In the genomic region with DNA sequence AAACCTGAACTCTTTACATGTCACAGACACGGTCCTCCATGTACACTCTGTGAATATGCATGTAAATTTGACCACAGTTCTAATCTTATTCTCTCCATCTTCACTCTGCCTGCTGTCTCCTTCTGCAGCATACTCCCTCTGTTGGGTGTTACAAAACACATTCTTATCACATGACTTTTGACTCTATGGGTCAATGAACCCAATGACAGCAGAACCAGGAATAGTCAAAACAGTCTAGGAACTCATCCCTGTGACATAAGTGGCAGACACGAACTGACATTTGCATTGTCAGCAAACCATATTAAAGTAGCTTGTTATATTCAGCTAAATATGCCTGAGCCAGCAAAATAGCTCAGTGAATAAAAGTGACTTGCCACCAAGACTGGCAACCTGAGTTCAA, we compare ENCODE assay signal across 35 mouse cellular contexts.
"Had no signal": no experiment of that assay in that cellular context is flagged by ENCODE, and none has a peak within 500 bp of the region (broad histone marks: within the 10 kb centered on the region; RNA-seq: fewer than 3 reads in every experiment).

No protein-coding gene starts in this region.

- ATAC-seq: hindbrain, embryonic 16.5 days; hindbrain, postnatal 0 days; inflammation-experienced regulatory T-cells, adult 6 months; intestine, embryonic 15.5 days; intestine, embryonic 16.5 days; intestine, postnatal 0 days had no signal

- H3K9me3 ChIP-seq: heart, embryonic 10.5 days; heart, embryonic 12.5 days; heart, embryonic 13.5 days; heart, embryonic 15.5 days; hindbrain, embryonic 10.5 days; hindbrain, embryonic 12.5 days; hindbrain, embryonic 13.5 days; hindbrain, embryonic 15.5 days; intestine, embryonic 15.5 days; kidney, embryonic 15.5 days had no signal

- H3K4me1 ChIP-seq: heart, embryonic 12.5 days; hindbrain, embryonic 15.5 days; intestine, embryonic 15.5 days; kidney, embryonic 15.5 days had no signal

- H3K4me2 ChIP-seq: heart, embryonic 11.5 days; heart, embryonic 12.5 days; heart, embryonic 13.5 days; heart, embryonic 15.5 days; hindbrain, embryonic 12.5 days; hindbrain, embryonic 13.5 days; hindbrain, embryonic 14.5 days; hindbrain, embryonic 15.5 days; intestine, embryonic 15.5 days; kidney, embryonic 15.5 days had no signal

- H3K27ac ChIP-seq: heart, adult 2 months; heart, embryonic 10.5 days; heart, embryonic 13.5 days; heart, embryonic 15.5 days; hindbrain, embryonic 10.5 days; hindbrain, embryonic 12.5 days; hindbrain, embryonic 13.5 days; hindbrain, embryonic 14.5 days; hindbrain, embryonic 15.5 days; hindbrain, postnatal 0 days; intestine, embryonic 15.5 days; kidney, embryonic 15.5 days; kidney, postnatal 0 days; layer of hippocampus, adult 2 months had no signal

- H3K27me3 ChIP-seq: heart, embryonic 12.5 days; heart, embryonic 13.5 days; heart, embryonic 15.5 days; hindbrain, embryonic 12.5 days; hindbrain, embryonic 13.5 days; hindbrain, embryonic 15.5 days; intestine, embryonic 15.5 days; kidney, embryonic 15.5 days had no signal

- H3K36me3 ChIP-seq: heart, embryonic 10.5 days; heart, embryonic 12.5 days; heart, embryonic 13.5 days; heart, embryonic 15.5 days; hindbrain, embryonic 10.5 days; hindbrain, embryonic 12.5 days; hindbrain, embryonic 13.5 days; hindbrain, embryonic 15.5 days; intestine, embryonic 15.5 days; kidney, embryonic 15.5 days had no signal

- H3K4me3 ChIP-seq: heart, adult 2 months; heart, embryonic 10.5 days; heart, embryonic 12.5 days; heart, embryonic 13.5 days; heart, embryonic 15.5 days; hindbrain, embryonic 10.5 days; hindbrain, embryonic 12.5 days; hindbrain, embryonic 13.5 days; hindbrain, embryonic 15.5 days; intestine, embryonic 15.5 days; kidney, embryonic 15.5 days; layer of hippocampus, adult 2 months had no signal

- DNase-seq: heart, adult 2 months; heart, postnatal 10 days; heart, postnatal 14 days; heart, postnatal 36 days; heart, postnatal 4 days; kidney, adult 11 months; kidney, adult 18-20 months; kidney, adult 2 months; kidney, adult 8-10 months; kidney, adult 9 months; kidney, postnatal 10 days; kidney, postnatal 14 days; kidney, postnatal 25 days; kidney, postnatal 36 days; kidney, postnatal 4 days; layer of hippocampus, adult 9-11 months had no signal

- H3K9ac ChIP-seq: heart, embryonic 12.5 days; heart, embryonic 13.5 days; heart, embryonic 15.5 days; hindbrain, embryonic 12.5 days; hindbrain, embryonic 13.5 days; hindbrain, embryonic 14.5 days; hindbrain, embryonic 15.5 days; intestine, embryonic 15.5 days; kidney, embryonic 15.5 days had no signal
